Mouse (Mus musculus) neural tube, embryonic 11.5 days (tissue): ENCODE measurements around the gene Kctd7. TPM values are rescaled to one million over a fixed set of nuclear protein-coding genes. Genes with fewer than 3 reads are reported as not detected.

ENCODE experiments used
- ATAC-seq: fragments of 200-750 bp; cut with Nextera tagmentation; 2 replicates; pipeline ENCODE4 v1.8.0; 2017; ENCODE audit warnings: moderate number of reproducible peaks, mild to moderate bottlenecking, moderate TSS enrichment, moderate library complexity; ENCODE audit not compliant: insufficient read depth, low FRiP score, low TSS enrichment
- DNase-seq: peaks from one replicate; pipeline ENCODE4 v3.0.0-alpha.2; 2015; ENCODE audit warnings: low spot score
- H3K27ac ChIP-seq: fragments of 300-500 bp; sonication (generic); 2 replicates; pipeline ENCODE4 v1.5.1; 2014; ENCODE audit warnings: low read depth, mild to moderate bottlenecking, low read length
- H3K27me3 ChIP-seq: fragments of 300-500 bp; sonication (generic); 2 replicates; pipeline ENCODE4 v1.6.1; 2014; ENCODE audit warnings: mild to moderate bottlenecking, low read length, mixed read lengths; ENCODE audit not compliant: control insufficient read depth, insufficient read depth
- H3K36me3 ChIP-seq: fragments of 300-500 bp; sonication (generic); 2 replicates; pipeline ENCODE4 v1.6.1; 2014; ENCODE audit warnings: mild to moderate bottlenecking, low read length, moderate library complexity, mixed read lengths; ENCODE audit not compliant: control insufficient read depth, insufficient read depth
- H3K4me1 ChIP-seq: fragments of 300-500 bp; sonication (generic); 2 replicates; pipeline ENCODE4 v1.6.1; 2014; ENCODE audit warnings: low read length, mixed read lengths; ENCODE audit not compliant: control insufficient read depth, insufficient read depth
- H3K4me2 ChIP-seq: fragments of 300-500 bp; sonication (generic); 2 replicates; pipeline ENCODE4 v1.6.1; 2014; ENCODE audit warnings: low read depth, mild to moderate bottlenecking, moderate library complexity
- H3K4me3 ChIP-seq: fragments of 300-500 bp; sonication (generic); 2 replicates; pipeline ENCODE4 v1.5.1; 2014; ENCODE audit warnings: low read depth, low read length
- H3K9ac ChIP-seq: fragments of 300-500 bp; sonication (generic); 2 replicates; pipeline ENCODE4 v1.6.1; 2014; ENCODE audit warnings: mild to moderate bottlenecking, low read length
- H3K9me3 ChIP-seq: fragments of 300-500 bp; sonication (generic); 2 replicates; pipeline ENCODE4 v1.6.1; 2016; ENCODE audit warnings: low read length; ENCODE audit not compliant: control insufficient read depth
- WGBS: fragments of 180-500 bp; shearing (Covaris S2); extraction: QIAGEN DNeasy Blood & Tissue Kit; methylation state at CpG from one replicate; pipeline ENCODE4 v1.1.7; 2014; 5-methylcytosine and 5-hydroxymethylcytosine counted together
- polyA plus RNA-seq: library from polyadenylated mRNA; unstranded; fragments of >200 nt; fragmentation: Nextera tagmentation; extraction: Ambion mirVana; gene quantifications from 2 replicates; pipeline ENCODE4 v1.2.1, GENCODE M21; 2014

Gene Kctd7
- polyA plus RNA-seq, 1 experiment from 2014 or later: 8.3 TPM

GRCm38 (mm10) chr5:130158545-130158944 is 13.9 kb downstream of the Kctd7 start:
- 89% methylated on average over 4 of the region's 4 CpGs for WGBS
- H3K27ac ChIP-seq: no peak overlapping the region
- H3K36me3 ChIP-seq: no peaks in the 10 kb centered on the region
- no peaks in the 10 kb centered on the region for H3K4me1 ChIP-seq
- no peaks in the 10 kb centered on the region for H3K9me3 ChIP-seq
- ATAC-seq (no peak), DNase-seq (no peak)
- no peak overlapping the region for H3K4me3 ChIP-seq
- H3K9ac ChIP-seq: no peak overlapping the region
- no peaks in the 10 kb centered on the region for H3K27me3 ChIP-seq
- no peak overlapping the region for H3K4me2 ChIP-seq

DNA sequence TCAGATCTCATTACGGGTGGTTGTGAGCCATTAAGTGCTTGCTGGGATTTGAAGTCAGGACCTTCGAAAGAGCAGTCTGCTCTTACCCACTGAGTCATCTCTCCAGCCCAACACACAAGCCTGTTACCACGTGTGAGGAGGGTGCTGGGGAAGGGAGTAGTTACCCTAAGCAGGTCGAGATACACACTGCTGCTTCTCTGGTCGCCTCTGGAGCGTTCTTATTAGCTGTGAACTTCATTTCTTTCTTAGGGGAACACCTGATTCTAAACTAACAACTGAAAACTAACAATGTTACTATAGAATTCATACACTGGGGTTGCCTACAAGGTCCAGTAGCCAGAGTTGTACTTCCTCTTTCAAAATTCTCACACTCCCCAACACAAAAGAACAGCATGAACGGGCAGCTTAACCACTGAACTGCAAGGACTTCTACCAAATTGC is 15.1 kb downstream of the Kctd7 start:
- Histone ChIP-seq H3K36me3 (no peaks in the 10 kb centered on the region), H3K9me3 (no peaks in the 10 kb centered on the region), H3K4me3 (no peak overlapping the region), H3K4me1 (no peaks in the 10 kb centered on the region), H3K9ac (no peak overlapping the region), H3K4me2 (no peak overlapping the region), H3K27ac (no peak overlapping the region), H3K27me3 (no peaks in the 10 kb centered on the region)
- WGBS: 68% methylated on average over 7 of the region's 7 CpGs
- no peak for DNase-seq
- no peak for ATAC-seq

DNA sequence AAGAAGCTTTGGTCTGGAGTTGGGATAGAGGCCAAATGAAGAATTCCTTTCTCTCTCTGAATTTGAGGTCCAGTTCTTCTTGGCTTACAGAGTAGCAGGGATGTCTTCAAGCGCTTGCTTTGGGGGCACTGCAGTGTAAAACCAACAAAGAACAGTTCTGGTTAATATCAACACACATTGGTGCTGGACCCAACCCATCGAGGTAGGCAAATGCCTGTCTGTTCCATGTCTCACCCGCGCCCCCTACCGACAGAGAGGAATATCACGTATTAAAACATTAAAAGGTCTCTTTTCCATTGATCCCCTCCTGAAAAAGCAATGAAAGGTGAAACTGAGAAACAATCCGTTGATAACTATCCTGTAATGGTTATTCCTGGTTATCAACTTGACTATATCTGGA is 19.0 kb downstream of the Kctd7 start:
- no peak for ATAC-seq
- H3K4me2 ChIP-seq: no peak overlapping the region
- H3K9me3 ChIP-seq: no peaks in the 10 kb centered on the region
- no peak overlapping the region for H3K27ac ChIP-seq
- peak; percentile 65 for DNase-seq
- H3K9ac ChIP-seq: no peak overlapping the region
- H3K36me3 ChIP-seq: no peaks in the 10 kb centered on the region
- no peak overlapping the region for H3K4me3 ChIP-seq
- H3K4me1 ChIP-seq: no peaks in the 10 kb centered on the region
- WGBS: 7% methylated on average over 7 of the region's 7 CpGs
- no peaks in the 10 kb centered on the region for H3K27me3 ChIP-seq

- no peak overlapping the region for H3K9ac ChIP-seq
- H3K27me3 ChIP-seq: no peaks in the 10 kb centered on the region
- WGBS: 79% methylated on average over 4 of the region's 4 CpGs
- no peaks in the 10 kb centered on the region for H3K36me3 ChIP-seq
- DNase-seq (no peak), ATAC-seq (no peak)
- H3K4me2 ChIP-seq: no peak overlapping the region
- H3K27ac ChIP-seq: no peak overlapping the region
- H3K4me3 ChIP-seq: no peak overlapping the region
- H3K4me1 ChIP-seq: no peaks in the 10 kb centered on the region
- no peaks in the 10 kb centered on the region for H3K9me3 ChIP-seq
Measured at GRCm38 (mm10) chr5:130165213-130165612, 20.6 kb downstream of the Kctd7 start.

- Histone ChIP-seq H3K9ac (no peak overlapping the region), H3K4me1 (peaks cover 12% of the 10 kb centered on the region; the same call in 1 of the 2 replicates), H3K27ac (no peak overlapping the region), H3K4me3 (no peak overlapping the region), H3K4me2 (no peak overlapping the region), H3K36me3 (no peaks in the 10 kb centered on the region), H3K27me3 (no peaks in the 10 kb centered on the region), H3K9me3 (no peaks in the 10 kb centered on the region)
- ATAC-seq (no peak), DNase-seq (no peak)
- WGBS: 80% methylated on average over 6 of the region's 6 CpGs
Measured at GRCm38 (mm10) chr5:130169109-130169508, 24.4 kb downstream of the Kctd7 start.

DNA sequence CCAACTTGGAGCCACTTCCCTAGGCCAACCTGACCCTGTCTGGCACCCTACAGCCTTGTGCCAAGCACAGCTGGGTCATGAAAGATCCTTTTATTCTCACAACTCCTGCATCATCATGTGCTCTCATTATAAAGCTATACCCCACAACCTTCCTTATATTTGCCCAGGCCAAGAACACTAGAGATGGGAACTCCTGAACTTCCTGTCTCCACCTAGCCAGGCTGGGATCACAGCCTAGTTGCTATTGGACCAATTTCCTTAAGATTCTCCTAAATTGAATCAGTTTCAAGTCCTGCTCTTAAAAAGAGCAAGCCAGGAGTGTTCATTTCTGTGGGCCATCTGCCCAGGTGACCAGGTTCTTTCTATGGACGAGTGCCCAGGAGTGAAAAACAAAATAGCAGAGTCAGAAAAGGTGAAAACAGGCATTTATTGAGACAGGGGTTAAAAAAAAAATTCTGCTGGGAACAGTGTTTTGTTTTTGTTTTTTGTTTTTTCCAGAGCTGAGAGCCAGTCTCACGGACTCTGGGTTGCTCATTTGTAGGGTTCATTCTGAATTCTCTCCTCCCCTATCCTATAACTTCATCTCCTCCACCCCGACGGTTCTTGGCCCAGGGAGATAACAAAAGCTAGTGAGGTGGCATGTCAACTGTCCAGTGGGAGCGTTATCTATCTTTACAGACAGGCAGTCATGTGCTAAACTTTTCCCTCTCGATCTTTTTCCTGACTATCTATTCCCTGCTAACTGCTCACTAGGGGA is 26.2 kb downstream of the Kctd7 start:
- ATAC-seq (0 out of 2 replicates have a peak, but pooled peaks have one; percentile 2), DNase-seq (no peak)
- peak overlapping the region; percentile 88 for H3K4me3 ChIP-seq
- peak overlapping the region; percentile 64; the same call in 1 of the 2 replicates for H3K27ac ChIP-seq
- H3K4me2 ChIP-seq: peak overlapping the region; percentile 80
- H3K9ac ChIP-seq: peak overlapping the region; percentile 84
- no peaks in the 10 kb centered on the region for H3K36me3 ChIP-seq
- 21% methylated on average over 6 of the region's 6 CpGs for WGBS
- no peaks in the 10 kb centered on the region for H3K9me3 ChIP-seq
- H3K4me1 ChIP-seq: peaks cover 12% of the 10 kb centered on the region; the same call in 1 of the 2 replicates
- H3K27me3 ChIP-seq: no peaks in the 10 kb centered on the region

DNA sequence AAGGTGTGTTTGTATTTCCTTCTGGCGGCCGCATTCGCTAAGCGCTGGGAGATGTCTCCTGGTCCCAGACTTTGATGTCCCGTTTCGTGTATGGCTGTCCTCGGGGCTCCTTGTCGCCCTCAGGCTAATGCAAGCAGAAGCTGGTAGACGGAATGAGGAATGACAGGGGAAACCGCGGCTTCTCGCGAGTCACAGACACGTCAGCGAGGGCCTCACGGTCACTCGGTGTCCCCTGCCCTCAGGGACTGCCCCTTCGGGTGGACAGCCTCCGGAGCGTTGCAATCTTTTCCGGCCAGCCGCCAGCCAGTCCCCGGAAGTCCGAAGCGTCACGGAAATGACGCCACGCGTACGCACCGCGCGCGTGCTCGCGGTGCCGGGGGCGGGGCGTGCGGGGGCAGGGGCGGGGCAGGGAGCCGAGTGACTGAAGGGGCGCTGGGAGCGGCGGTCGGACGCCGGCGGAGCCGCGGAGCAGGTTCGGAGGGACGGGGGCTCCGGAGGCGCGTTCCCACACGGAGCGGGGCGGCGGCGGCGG is 26.8 kb downstream of the Kctd7 start, which contains the start of gene Rabgef1:
Gene Rabgef1 (plus strand): TSS at position 376 of the 532 bp plus-strand sequence.
- Histone ChIP-seq H3K4me2 (peak within 1 kb of the TSS; percentile 80), H3K9ac (peak within 1 kb of the TSS; percentile 84), H3K4me3 (peak within 1 kb of the TSS; percentile 88), H3K9me3 (no peaks in the 10 kb centered on the region), H3K27ac (peak within 1 kb of the TSS; percentile 64), H3K4me1 (peaks cover 12% of the 10 kb centered on the region; the same call in 1 of the 2 replicates), H3K27me3 (no peaks in the 10 kb centered on the region), H3K36me3 (no peaks in the 10 kb centered on the region)
- peak; percentile 92 for DNase-seq
- WGBS: under 1% methylated on average over 26 of the region's 62 CpGs
- ATAC-seq: peak; percentile 91

GRCm38 (mm10) chr5:130171956-130172601 is 27.4 kb downstream of the Kctd7 start:
- Histone ChIP-seq H3K27me3 (no peaks in the 10 kb centered on the region), H3K4me2 (peak overlapping the region; percentile 39), H3K9ac (peak overlapping the region; percentile 84), H3K36me3 (no peaks in the 10 kb centered on the region), H3K9me3 (no peaks in the 10 kb centered on the region), H3K4me1 (peaks cover 12% of the 10 kb centered on the region; the same call in 1 of the 2 replicates), H3K4me3 (peak overlapping the region; percentile 88), H3K27ac (peak overlapping the region; percentile 41; the same call in 1 of the 2 replicates)
- DNase-seq (no peak), ATAC-seq (peak; percentile 39)
- WGBS: 2% methylated on average over 42 of the region's 46 CpGs
